Mouse (Mus musculus) liver, embryonic 12.5 days (tissue): ENCODE results near the gene Mettl16. TPM values are rescaled to one million over a fixed set of nuclear protein-coding genes. Genes with fewer than 3 reads are reported as not detected.
A peak's percentile ranks its signal among the peaks of the same experiment; 100 is the strongest.

Experiments used
- ATAC-seq: fragments of 200-750 bp; cut with Nextera tagmentation; 2 replicates; pipeline ENCODE4 v1.8.0; 2017; ENCODE audit warnings: moderate number of reproducible peaks, mild to moderate bottlenecking, moderate library complexity
- H3K27ac ChIP-seq: fragments of 300-500 bp; sonication (generic); 2 replicates; pipeline ENCODE4 v1.5.1; 2016; ENCODE audit warnings: mild to moderate bottlenecking
- H3K27me3 ChIP-seq: fragments of 300-500 bp; sonication (generic); replicated peaks from 2 replicates; pipeline ENCODE4 v1.6.1; 2016; ENCODE audit warnings: mild to moderate bottlenecking, moderate library complexity
- H3K36me3 ChIP-seq: fragments of 300-500 bp; sonication (generic); 2 replicates; pipeline ENCODE4 v1.6.1; 2016; ENCODE audit warnings: mild to moderate bottlenecking, moderate library complexity
- H3K4me1 ChIP-seq: fragments of 300-500 bp; sonication (generic); 2 replicates; pipeline ENCODE4 v1.6.1; 2016
- H3K4me2 ChIP-seq: fragments of 300-500 bp; sonication (generic); 2 replicates; pipeline ENCODE4 v1.6.1; 2016; ENCODE audit warnings: mild to moderate bottlenecking, moderate library complexity
- H3K4me3 ChIP-seq: fragments of 300-500 bp; sonication (generic); 2 replicates; pipeline ENCODE4 v1.5.1; 2016; ENCODE audit warnings: mild to moderate bottlenecking, moderate library complexity
- H3K9ac ChIP-seq: fragments of 300-500 bp; sonication (generic); 2 replicates; pipeline ENCODE4 v1.6.1; 2016; ENCODE audit warnings: mild to moderate bottlenecking, moderate library complexity
- H3K9me3 ChIP-seq: fragments of 300-500 bp; sonication (generic); replicated peaks from 2 replicates; pipeline ENCODE4 v1.6.1; 2016; ENCODE audit warnings: mild to moderate bottlenecking, moderate library complexity
- WGBS: fragments of 180-500 bp; shearing (Covaris S2); methylation state at CpG from one replicate; pipeline ENCODE4 v1.1.7; 2016; ENCODE audit not compliant: insufficient replicate concordance; 5-methylcytosine and 5-hydroxymethylcytosine counted together
- microRNA-seq: library from miRNA; unstranded; fragments of <30 nt; microRNA quantifications from one replicate; pipeline ENCODE4, GENCODE M21; 2017
- polyA plus RNA-seq: library from polyadenylated mRNA; unstranded; fragments of >200 nt; fragmentation: Nextera tagmentation; extraction: Ambion mirVana; gene quantifications from 2 replicates; pipeline ENCODE4 v1.2.1, GENCODE M21; 2016

Mettl16 gene
- polyA plus RNA-seq, 1 experiment from 2014 or later: 46.6 TPM

DNA sequence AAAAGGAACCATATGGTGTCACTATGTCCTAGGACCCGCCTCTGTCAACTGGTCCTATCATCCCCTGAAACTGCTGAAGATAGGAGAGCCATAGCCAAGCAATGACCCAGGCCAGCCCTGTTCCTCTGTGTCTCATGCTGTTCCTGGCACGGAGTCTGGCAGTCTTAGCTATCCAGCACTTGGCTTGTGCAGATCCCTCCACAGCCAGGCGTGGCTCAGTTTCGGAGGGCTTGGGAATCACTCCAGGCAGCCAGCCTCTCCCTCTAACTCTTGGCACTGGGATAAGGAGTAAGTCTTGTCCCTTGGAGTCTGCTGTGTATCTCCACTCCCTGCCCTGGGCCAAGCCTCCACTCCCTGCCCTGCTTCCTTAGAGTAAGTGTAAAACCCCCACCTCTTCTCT, 96.0 kb downstream of the Mettl16 start:
- Histone ChIP-seq H3K4me2 (no peak overlapping the region), H3K4me3 (no peak overlapping the region), H3K4me1 (no peaks in the 10 kb centered on the region), H3K27me3 (no peaks in the 10 kb centered on the region), H3K9ac (no peak overlapping the region), H3K27ac (no peak overlapping the region), H3K9me3 (no peaks in the 10 kb centered on the region), H3K36me3 (0 out of 2 replicates have a peak, but pooled peaks cover 7% of the 10 kb centered on the region)
- ATAC-seq: no peak
- 73% methylated on average over 4 of the region's 4 CpGs for WGBS

DNA sequence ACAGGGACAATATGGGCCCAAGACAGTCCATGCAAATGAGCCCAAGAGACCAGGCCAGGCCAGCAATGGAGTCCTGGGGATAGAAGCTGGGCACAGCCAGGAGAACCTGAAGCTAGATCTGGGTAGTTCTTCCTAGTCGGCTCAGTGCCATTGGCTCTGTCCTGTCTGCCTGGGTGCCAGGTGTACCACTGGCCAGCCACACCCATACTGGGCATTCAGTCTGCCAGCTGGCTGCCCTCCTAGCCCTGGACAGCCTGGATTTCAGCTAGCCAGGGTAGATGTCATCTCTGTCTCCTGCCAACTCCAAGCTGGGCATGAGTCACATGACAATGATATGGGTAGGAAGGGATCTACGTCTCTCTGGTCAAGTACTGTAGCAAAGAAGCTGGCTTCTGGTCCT, 96.6 kb downstream of the Mettl16 start:
- H3K4me3 ChIP-seq: no peak overlapping the region
- no peaks in the 10 kb centered on the region for H3K27me3 ChIP-seq
- 0 out of 2 replicates have a peak, but pooled peaks cover 7% of the 10 kb centered on the region for H3K36me3 ChIP-seq
- H3K9me3 ChIP-seq: no peaks in the 10 kb centered on the region
- WGBS: 69% methylated on average over 2 of the region's 2 CpGs
- no peak overlapping the region for H3K4me2 ChIP-seq
- no peaks in the 10 kb centered on the region for H3K4me1 ChIP-seq
- H3K27ac ChIP-seq: no peak overlapping the region
- ATAC-seq: no peak
- H3K9ac ChIP-seq: no peak overlapping the region

DNA sequence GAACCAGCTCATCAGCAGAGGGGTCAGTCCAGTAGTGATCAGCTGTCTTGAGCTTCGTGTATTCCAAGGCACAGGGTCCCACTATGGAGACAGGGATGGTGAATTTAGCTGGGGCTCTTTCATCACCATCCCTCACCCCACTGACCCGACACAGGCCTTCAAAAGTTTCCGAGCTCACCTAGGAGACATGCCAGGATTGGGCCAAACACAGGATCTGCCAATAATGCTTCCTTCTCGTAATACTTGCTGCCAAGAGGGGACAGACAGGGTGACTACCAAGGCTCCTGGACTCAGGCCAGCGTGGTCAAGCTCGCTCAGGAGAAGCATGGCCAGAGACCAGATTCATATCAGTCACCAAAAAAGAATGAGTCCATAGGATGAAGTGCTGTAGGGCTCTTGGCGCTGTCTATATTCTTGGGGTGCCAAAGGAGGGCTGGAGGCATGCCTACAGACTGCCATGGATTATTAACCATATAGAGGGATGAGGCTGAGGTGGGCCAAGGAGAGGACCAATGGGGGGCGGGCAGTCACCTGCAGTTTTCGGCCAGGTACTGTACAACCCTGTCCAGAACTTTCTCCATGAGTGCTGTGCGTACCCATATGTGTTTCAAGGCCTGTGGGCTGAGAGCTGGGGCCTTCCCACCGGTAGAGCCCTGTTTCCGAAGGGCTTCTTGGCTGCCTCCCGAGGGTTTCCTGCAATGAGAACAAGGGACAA, 97.6 kb downstream of the Mettl16 start:
- no peak overlapping the region for H3K27ac ChIP-seq
- no peaks in the 10 kb centered on the region for H3K27me3 ChIP-seq
- H3K9ac ChIP-seq: no peak overlapping the region
- no peak overlapping the region for H3K4me2 ChIP-seq
- H3K4me3 ChIP-seq: no peak overlapping the region
- 0 out of 2 replicates have a peak, but pooled peaks cover 7% of the 10 kb centered on the region for H3K36me3 ChIP-seq
- no peak for ATAC-seq
- no peaks in the 10 kb centered on the region for H3K9me3 ChIP-seq
- 79% methylated on average over 13 of the region's 13 CpGs for WGBS
- H3K4me1 ChIP-seq: no peaks in the 10 kb centered on the region

DNA sequence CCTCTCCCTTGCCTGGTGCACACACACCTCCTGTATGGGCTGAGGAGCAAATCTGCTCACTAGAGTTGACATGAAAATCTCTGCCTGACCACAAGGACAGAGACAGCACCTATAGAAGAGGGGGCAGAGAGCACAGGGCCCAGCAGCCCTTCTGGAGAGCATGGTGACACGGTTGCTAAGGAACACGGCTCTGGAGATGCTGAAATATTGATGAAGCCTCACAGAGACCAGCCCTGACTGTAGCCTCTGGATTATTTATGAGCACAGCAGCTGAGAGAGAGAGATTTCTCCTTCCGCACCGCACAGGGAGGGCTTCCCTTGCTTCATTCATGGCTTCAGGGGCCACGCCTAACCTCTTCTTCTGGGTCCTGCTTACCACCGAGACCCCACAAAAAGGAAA, 99.0 kb downstream of the Mettl16 start:
- no peak for ATAC-seq
- H3K9ac ChIP-seq: no peak overlapping the region
- H3K36me3 ChIP-seq: 0 out of 2 replicates have a peak, but pooled peaks cover 7% of the 10 kb centered on the region
- H3K27me3 ChIP-seq: 0 out of 2 replicates have a peak, but pooled peaks cover 2% of the 10 kb centered on the region
- WGBS: 77% methylated on average over 6 of the region's 6 CpGs
- peaks cover 2% of the 10 kb centered on the region; the same call in 1 of the 2 replicates for H3K4me1 ChIP-seq
- no peak overlapping the region for H3K4me3 ChIP-seq
- no peak overlapping the region for H3K4me2 ChIP-seq
- H3K9me3 ChIP-seq: no peaks in the 10 kb centered on the region
- H3K27ac ChIP-seq: no peak overlapping the region

DNA sequence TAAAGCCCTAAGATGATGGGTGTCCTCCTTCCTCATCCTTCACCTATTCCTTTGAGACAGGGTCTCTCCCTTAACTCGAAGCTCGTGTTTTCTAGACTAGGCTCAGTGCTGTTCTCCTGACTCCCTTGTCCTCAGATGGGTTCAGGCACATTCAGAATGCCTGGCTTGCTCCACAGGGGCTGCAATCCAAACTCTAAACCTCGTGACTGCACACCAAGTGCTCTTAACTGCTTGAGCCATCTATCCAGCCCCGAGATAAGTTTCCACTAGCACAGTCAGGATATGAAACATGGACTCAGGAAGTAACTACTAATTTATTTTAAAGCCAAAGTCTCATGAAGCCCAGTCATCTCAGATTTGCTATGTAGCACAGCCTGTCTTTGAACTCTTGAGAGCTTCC, 99.9 kb downstream of the Mettl16 start:
- Histone ChIP-seq H3K27ac (no peak overlapping the region), H3K9ac (no peak overlapping the region), H3K9me3 (no peaks in the 10 kb centered on the region), H3K27me3 (0 out of 2 replicates have a peak, but pooled peaks cover 4% of the 10 kb centered on the region), H3K4me2 (no peak overlapping the region), H3K4me3 (no peak overlapping the region), H3K4me1 (peaks cover 5% of the 10 kb centered on the region; the same call in 1 of the 2 replicates), H3K36me3 (0 out of 2 replicates have a peak, but pooled peaks cover 7% of the 10 kb centered on the region)
- 58% methylated on average over 4 of the region's 4 CpGs for WGBS
- ATAC-seq: no peak

DNA sequence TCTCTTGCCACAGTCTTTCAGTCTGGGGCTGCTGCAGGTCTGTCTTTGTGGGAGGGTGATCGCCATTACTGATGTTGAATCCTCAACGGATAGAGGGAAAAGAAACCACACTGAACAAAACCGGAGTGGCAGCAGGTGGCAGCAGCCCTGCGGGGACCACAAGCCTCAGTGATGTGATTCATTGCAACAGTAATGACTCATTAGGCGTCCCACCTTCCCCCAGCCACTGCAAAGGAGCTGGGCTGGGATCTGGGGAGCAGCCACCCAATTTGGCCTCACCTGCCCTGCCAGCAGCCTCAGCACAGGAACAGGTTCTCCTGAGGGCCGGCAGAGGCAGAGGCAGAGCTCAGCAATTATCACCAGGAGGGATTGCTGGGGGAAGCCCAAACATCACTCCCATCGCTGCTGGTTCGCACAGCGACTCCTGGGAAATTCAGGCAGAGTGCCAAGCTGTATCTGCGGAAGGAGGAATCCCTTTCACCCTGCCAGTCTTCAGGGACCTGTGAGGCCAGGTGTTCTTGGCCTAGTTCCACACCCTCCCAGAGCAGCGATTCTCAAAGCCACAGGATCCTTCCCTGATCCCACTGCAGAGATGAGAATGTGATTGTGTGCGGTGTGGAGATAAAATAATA, 100.5 kb downstream of the Mettl16 start:
- Histone ChIP-seq H3K4me3 (no peak overlapping the region), H3K4me2 (no peak overlapping the region), H3K4me1 (peaks cover 5% of the 10 kb centered on the region; the same call in 1 of the 2 replicates), H3K27ac (no peak overlapping the region), H3K9ac (no peak overlapping the region), H3K36me3 (0 out of 2 replicates have a peak, but pooled peaks cover 7% of the 10 kb centered on the region), H3K9me3 (no peaks in the 10 kb centered on the region), H3K27me3 (0 out of 2 replicates have a peak, but pooled peaks cover 4% of the 10 kb centered on the region)
- 58% methylated on average over 12 of the region's 12 CpGs for WGBS
- no peak for ATAC-seq

DNA sequence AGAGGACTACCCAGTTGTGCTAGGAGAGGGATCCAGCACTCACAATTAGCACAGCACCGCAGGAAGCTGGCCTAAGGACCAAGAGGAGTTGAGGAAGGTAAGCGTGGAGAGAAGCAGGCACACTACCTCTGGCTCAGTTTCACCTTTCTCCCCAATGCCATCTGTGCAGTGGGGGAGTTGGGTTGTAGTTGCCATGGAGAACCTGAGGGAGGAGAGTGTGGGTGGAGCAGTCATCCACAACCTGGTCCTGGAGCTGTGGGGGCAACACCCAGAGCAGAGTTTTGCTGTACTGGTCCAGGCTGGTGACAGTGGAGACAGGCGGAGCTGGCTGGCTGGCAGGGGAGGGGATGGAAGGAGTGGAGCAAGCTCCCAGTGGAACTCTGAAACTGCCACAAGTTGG, 104.0 kb downstream of the Mettl16 start:
- Histone ChIP-seq H3K27me3 (0 out of 2 replicates have a peak, but pooled peaks cover 4% of the 10 kb centered on the region), H3K27ac (no peak overlapping the region)
- no peak for ATAC-seq

DNA sequence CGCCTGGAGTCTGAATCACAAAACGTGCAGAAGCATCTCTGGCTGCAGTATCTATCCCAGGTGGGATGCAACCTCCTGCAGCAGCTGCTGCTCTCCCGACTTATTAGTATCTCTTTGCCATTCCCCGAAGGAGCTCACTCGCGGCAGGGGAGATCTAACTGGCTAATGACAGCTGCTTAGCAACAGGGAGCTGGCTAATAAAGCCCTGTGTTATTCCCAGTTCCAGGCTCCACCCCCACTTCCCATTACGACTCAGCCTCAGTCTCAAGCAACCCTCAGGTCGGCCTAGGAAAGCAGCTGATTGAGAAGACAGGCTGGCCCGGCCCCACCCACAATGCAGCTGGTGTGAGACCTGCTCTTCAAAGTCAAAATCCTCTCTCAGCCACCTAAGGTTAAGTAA, 106.2 kb downstream of the Mettl16 start:
- Histone ChIP-seq H3K27ac (no peak overlapping the region), H3K4me3 (no peak overlapping the region), H3K4me2 (peak overlapping the region; percentile 8; the same call in 1 of the 2 replicates), H3K36me3 (no peaks in the 10 kb centered on the region), H3K9ac (no peak overlapping the region), H3K4me1 (peaks cover 22% of the 10 kb centered on the region), H3K27me3 (0 out of 2 replicates have a peak, but pooled peaks cover 4% of the 10 kb centered on the region), H3K9me3 (no peaks in the 10 kb centered on the region)
- WGBS: 15% methylated on average over 9 of the region's 9 CpGs
- ATAC-seq: no peak

More for the DNA sequence above, 104.0 kb downstream of the Mettl16 start:
- Histone ChIP-seq H3K36me3 (no peaks in the 10 kb centered on the region), H3K4me2 (no peak overlapping the region), H3K4me3 (no peak overlapping the region), H3K4me1 (peaks cover 15% of the 10 kb centered on the region), H3K9me3 (no peaks in the 10 kb centered on the region), H3K9ac (no peak overlapping the region)
- WGBS: 71% methylated on average over 3 of the region's 3 CpGs

Small RNA genes within 50 kb of the gene (microRNA-seq; reads per million reads assigned to microRNA genes)
- not detected for gene Mir6926

Other genes with a start within 250 kb of the Mettl16 start
- gene Rap1gap2, start 159.9 kb upstream of the Mettl16 start, polyA plus RNA-seq: 0.96 and 1.4 TPM in 2 replicates
- 14.7 and 16.0 TPM in 2 replicates for gene Ccdc92b, start 151.2 kb upstream of the Mettl16 start, polyA plus RNA-seq
- gene Cluh, start 121.3 kb upstream of the Mettl16 start, polyA plus RNA-seq: 49.6 and 50.1 TPM in 2 replicates
- gene Pafah1b1, start 46.2 kb upstream of the Mettl16 start, polyA plus RNA-seq: 54.3 and 54.7 TPM in 2 replicates
- 1.9 and 2.0 TPM in 2 replicates for gene Mnt, start 60.1 kb downstream of the Mettl16 start, polyA plus RNA-seq
- gene Sgsm2, start 126.2 kb downstream of the Mettl16 start, polyA plus RNA-seq: 2.6 and 2.9 TPM in 2 replicates
- 45.5 and 47.1 TPM in 2 replicates for gene Tsr1, start 127.2 kb downstream of the Mettl16 start, polyA plus RNA-seq
- gene Smg6, start 155.0 kb downstream of the Mettl16 start, polyA plus RNA-seq: 7.7 and 7.8 TPM in 2 replicates
- gene Srr, start 155.1 kb downstream of the Mettl16 start, polyA plus RNA-seq: 4.9 and 6.5 TPM in 2 replicates